Mouse (Mus musculus) intestine, embryonic 14.5 days (tissue): Measurements from ENCODE around the gene Mettl16. TPM values are rescaled to one million over a fixed set of nuclear protein-coding genes. Genes with fewer than 3 reads are reported as not detected.

Experiments used
- ATAC-seq: fragments of 200-750 bp; cut with Nextera tagmentation; replicated peaks from 2 replicates; pipeline ENCODE4 v1.8.0; 2017; ENCODE audit warnings: low read depth, moderate number of reproducible peaks, moderate TSS enrichment, moderate library complexity; ENCODE audit not compliant: low FRiP score, low TSS enrichment
- DNase-seq: peaks from one replicate; pipeline ENCODE4 v3.0.0-alpha.2; 2018; ENCODE audit warnings: low spot score
- H3K27ac ChIP-seq: fragments of 300-500 bp; sonication (generic); 2 replicates; pipeline ENCODE4 v1.5.1; 2014; ENCODE audit warnings: low read depth, mild to moderate bottlenecking, control low read depth
- H3K27me3 ChIP-seq: fragments of 300-500 bp; sonication (generic); replicated peaks from 2 replicates; pipeline ENCODE4 v1.6.1; 2014; ENCODE audit warnings: low read length, control low read depth; ENCODE audit not compliant: control insufficient read depth, insufficient read depth
- H3K36me3 ChIP-seq: fragments of 300-500 bp; sonication (generic); 2 replicates; pipeline ENCODE4 v1.6.1; 2014; ENCODE audit warnings: low read length, control low read depth; ENCODE audit not compliant: control insufficient read depth, insufficient read depth
- H3K4me1 ChIP-seq: fragments of 300-500 bp; sonication (generic); replicated peaks from 2 replicates; pipeline ENCODE4 v1.6.1; 2014; ENCODE audit warnings: low read length, control low read depth, mixed read lengths; ENCODE audit not compliant: control insufficient read depth, insufficient read depth
- H3K4me2 ChIP-seq: fragments of 300-500 bp; sonication (generic); 2 replicates; pipeline ENCODE4 v1.6.1; 2014; ENCODE audit warnings: low read length
- H3K4me3 ChIP-seq: fragments of 300-500 bp; sonication (generic); 2 replicates; pipeline ENCODE4 v1.5.1; 2014; ENCODE audit warnings: low read depth, low read length, control low read depth, mixed read lengths
- H3K9ac ChIP-seq: fragments of 300-500 bp; sonication (generic); 2 replicates; pipeline ENCODE4 v1.6.1; 2014; ENCODE audit warnings: mild to moderate bottlenecking, low read length
- H3K9me3 ChIP-seq: fragments of 300-500 bp; sonication (generic); 2 replicates; pipeline ENCODE4 v1.6.1; 2016; ENCODE audit warnings: low read length, control low read depth; ENCODE audit not compliant: control insufficient read depth
- WGBS: fragments of 180-500 bp; shearing (Covaris S2); extraction: QIAGEN DNeasy Blood & Tissue Kit; methylation state at CpG from one replicate; pipeline ENCODE4 v1.1.7; 2014; 5-methylcytosine and 5-hydroxymethylcytosine counted together
- polyA plus RNA-seq: library from polyadenylated mRNA; unstranded; fragments of >200 nt; fragmentation: Nextera tagmentation; extraction: Ambion mirVana; gene quantifications from 2 replicates; pipeline ENCODE4 v1.2.1, GENCODE M21; 2014

Mettl16 gene
- polyA plus RNA-seq = 31.9 and 36.4 TPM in 2 replicates

DNA sequence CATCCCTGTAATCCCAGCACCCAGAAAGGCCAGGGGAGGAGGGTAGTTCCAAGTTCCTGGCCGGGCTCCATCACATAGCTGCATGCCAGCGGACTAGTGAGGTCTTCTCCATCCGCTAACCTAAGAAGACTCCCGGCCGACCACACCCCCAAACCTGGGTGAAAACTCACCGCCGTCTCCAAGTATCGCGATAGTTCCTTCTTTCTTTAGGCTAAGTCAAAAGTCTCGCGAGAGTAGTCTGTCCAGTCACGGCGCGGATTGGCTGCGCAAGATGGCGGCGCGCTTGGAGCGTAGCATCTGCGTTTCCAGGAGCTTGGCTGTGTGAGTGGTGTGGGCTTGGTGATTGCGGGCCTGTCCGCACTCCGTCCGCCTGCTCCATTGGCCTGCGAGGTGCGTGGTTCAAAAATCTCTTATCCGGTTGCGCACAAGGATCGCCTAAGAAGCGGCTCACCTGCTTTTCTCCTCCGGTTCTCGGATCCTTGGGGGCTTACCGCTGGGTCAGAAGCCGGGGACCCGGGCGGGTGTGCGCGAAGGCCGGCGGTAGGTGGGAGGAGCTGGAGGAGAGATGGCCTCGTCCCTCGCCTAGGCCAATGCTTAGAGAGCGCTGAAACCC lies at the start of gene Mettl16:
Gene Mettl16 (plus strand): TSS at position 236 of the 613 bp plus-strand sequence.
- ATAC-seq = peak; percentile 98
- peaks cover 26% of the 10 kb centered on the region for H3K36me3 ChIP-seq
- no peaks in the 10 kb centered on the region for H3K27me3 ChIP-seq
- H3K9ac ChIP-seq = peak within 1 kb of the TSS; percentile 91
- WGBS = under 1% methylated on average over 43 of the region's 43 CpGs
- peak within 1 kb of the TSS; percentile 90 for H3K4me3 ChIP-seq
- peak within 1 kb of the TSS; percentile 58 for H3K4me2 ChIP-seq
- H3K4me1 ChIP-seq = peaks cover 13% of the 10 kb centered on the region; the same call in 1 of the 2 replicates
- peak; percentile 94 for DNase-seq
- peak within 1 kb of the TSS; percentile 96 for H3K27ac ChIP-seq
- H3K9me3 ChIP-seq = no peaks in the 10 kb centered on the region

DNA sequence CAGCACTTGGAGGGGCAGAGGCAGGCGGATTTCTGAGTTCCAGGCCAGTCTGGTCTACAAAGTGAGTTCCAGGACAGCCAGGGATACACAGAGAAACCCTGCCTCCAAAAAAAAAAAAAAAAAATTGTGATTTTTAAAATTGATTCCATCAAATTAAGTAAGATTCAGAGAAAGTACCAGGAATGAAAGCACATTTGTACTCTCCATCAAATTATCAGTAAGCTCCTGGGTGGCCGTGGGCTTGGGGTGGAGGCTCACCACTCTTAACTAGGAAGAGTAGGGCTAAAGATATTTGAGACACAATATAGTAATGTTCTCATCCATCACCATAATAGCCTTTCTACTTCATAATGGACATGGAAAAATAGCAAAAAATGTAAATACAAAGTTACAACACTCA lies 49.5 kb upstream of the Mettl16 start:
- Histone ChIP-seq H3K4me3 (no peak overlapping the region), H3K36me3 (no peaks in the 10 kb centered on the region), H3K9me3 (no peaks in the 10 kb centered on the region), H3K27ac (no peak overlapping the region), H3K4me1 (peaks cover 15% of the 10 kb centered on the region), H3K27me3 (no peaks in the 10 kb centered on the region), H3K4me2 (peak overlapping the region; percentile 89; the same call in 1 of the 2 replicates), H3K9ac (no peak overlapping the region)
- ATAC-seq (no peak), DNase-seq (no peak)
- 68% methylated on average over 2 of the region's 2 CpGs for WGBS

DNA sequence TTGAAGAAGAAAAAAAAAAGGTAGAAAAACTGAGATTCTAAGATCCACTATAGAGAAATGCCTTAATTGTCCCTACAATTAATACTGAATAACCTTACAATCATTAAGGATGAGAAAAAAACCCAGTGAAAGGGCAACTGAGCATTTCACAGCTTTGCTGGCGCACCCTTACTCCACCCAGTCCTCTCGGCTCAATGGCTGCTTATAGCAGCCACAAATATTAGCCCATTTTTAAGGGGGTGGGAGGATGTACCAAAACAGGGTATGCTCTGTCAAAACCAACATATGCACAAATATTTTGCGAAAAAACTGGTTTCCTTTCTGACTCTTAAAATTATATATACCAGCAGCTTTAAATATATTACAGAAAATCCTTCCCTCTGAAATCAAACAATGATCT lies 48.7 kb upstream of the Mettl16 start:
- Histone ChIP-seq H3K27me3 (no peaks in the 10 kb centered on the region), H3K9ac (peak overlapping the region; percentile 16; the same call in 1 of the 2 replicates), H3K27ac (no peak overlapping the region), H3K4me3 (peak overlapping the region; percentile 27), H3K4me2 (peak overlapping the region; percentile 89), H3K36me3 (no peaks in the 10 kb centered on the region), H3K9me3 (no peaks in the 10 kb centered on the region), H3K4me1 (peaks cover 15% of the 10 kb centered on the region)
- DNase-seq = no peak
- no peak for ATAC-seq
- WGBS = 49% methylated on average over 3 of the region's 3 CpGs

DNA sequence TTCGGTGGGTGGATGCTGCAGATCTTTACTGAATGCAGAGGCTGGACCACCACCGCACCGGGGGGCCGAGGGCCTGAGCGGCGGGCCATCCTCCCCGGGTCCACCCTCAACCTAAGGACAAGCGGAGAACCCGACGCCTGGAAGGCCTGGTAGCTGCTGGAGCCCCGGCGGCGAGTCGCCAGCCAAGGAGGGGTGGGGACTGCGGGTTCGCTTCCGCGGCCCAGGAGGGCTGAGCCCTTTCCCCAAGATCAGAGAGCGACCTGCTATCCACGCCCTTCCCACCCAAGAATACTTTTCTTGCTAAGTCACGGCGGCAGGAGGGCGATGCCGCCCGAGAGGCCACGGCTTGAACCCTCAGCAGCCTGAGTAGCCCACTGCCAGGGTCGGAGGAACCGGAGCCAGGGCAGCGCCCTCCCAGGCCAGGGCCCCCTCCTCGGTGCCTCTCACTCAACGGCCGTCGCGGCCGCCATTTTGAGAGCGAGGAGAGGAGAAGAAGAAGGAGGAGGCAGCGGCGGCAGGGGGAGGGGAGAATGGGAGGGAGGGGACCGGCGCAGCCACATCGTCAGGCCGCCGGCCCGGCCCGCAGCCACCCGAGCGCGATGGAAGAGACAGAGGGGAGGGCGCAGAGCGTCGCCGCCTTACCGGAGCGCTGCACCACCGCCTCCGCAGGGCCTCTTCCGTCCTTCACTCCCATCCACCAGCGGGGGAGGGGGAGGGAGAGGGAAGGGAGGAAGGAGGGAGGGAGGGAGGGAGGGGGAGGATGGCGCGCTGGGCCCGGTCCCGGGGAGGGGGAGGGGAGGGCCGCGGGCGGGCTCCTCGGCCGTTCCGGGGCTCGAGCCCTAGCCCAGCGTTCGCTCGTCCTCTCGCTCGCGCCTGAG lies 47.0 kb upstream of the Mettl16 start:
- Histone ChIP-seq H3K36me3 (no peaks in the 10 kb centered on the region), H3K4me2 (peak overlapping the region; percentile 89), H3K27ac (peak overlapping the region; percentile 99), H3K4me3 (peak overlapping the region; percentile 98), H3K4me1 (peaks cover 15% of the 10 kb centered on the region), H3K9me3 (no peaks in the 10 kb centered on the region), H3K27me3 (no peaks in the 10 kb centered on the region), H3K9ac (peak overlapping the region; percentile 94)
- under 1% methylated on average over 48 of the region's 75 CpGs for WGBS
- peak; percentile 93 for DNase-seq
- ATAC-seq = peak; percentile 85

DNA sequence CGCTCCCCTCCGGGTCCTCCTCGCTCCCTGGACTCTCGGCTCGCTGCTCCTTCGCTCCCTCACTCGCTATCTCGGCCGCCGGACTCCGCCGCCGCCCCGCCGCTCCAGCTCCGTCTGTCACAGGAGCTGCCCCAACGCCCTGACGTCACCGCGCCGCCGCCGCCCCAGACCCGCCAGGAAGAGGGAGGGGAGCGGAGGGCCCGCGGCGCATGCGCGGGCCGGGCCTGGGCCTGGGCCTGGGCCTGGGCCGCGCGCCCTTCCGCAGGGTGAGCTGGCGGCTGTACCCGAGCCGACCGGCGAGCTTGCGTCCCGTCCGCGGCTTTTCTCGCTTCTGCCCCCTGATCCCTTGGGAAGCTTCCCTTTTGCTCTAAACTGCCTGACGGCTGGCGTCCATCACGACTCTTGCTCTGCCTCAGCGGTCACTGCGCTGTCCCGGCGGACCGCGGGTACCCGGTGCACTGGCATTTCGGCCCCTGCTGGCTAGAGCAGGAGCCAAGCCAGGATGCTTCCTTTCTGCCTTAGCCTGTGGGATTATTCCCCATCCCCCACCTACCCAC lies 46.3 kb upstream of the Mettl16 start, which contains the start of gene Pafah1b1:
Gene Pafah1b1 (minus strand): TSS at position 436 of the 557 bp plus-strand sequence.
- Histone ChIP-seq H3K36me3 (no peaks in the 10 kb centered on the region), H3K9me3 (no peaks in the 10 kb centered on the region), H3K27ac (peak within 1 kb of the TSS; percentile 99), H3K4me2 (peak within 1 kb of the TSS; percentile 89), H3K27me3 (no peaks in the 10 kb centered on the region), H3K4me1 (peaks cover 15% of the 10 kb centered on the region), H3K4me3 (peak within 1 kb of the TSS; percentile 98), H3K9ac (peak within 1 kb of the TSS; percentile 94)
- ATAC-seq (peak; percentile 98), DNase-seq (peak; percentile 97)
- under 1% methylated on average over 35 of the region's 56 CpGs for WGBS

DNA sequence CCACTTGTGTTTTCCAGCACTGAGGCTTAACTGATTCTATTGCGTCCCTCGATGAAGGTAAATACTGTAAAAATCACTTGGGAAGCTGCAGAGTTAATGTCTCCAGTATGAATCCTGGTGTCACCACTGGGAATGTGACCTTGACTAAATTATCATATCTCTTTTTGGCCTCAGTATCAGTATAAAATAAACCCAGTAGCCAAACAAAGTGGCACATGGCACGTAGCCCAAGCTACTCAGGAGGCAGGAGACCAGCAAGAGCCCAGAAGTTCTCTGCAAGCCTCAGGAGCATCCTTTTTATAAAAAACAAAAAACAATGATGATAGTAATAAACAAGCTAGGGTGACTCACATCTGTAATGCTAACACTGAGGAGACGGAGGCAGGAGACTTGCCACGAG lies 45.4 kb upstream of the Mettl16 start:
- no peak overlapping the region; the same call in 1 of the 2 replicates for H3K27ac ChIP-seq
- H3K4me1 ChIP-seq = peaks cover 13% of the 10 kb centered on the region
- H3K9me3 ChIP-seq = no peaks in the 10 kb centered on the region
- ATAC-seq = no peak
- H3K4me3 ChIP-seq = peak overlapping the region; percentile 98; the same call in 1 of the 2 replicates
- H3K9ac ChIP-seq = peak overlapping the region; percentile 94
- 66% methylated on average over 5 of the region's 5 CpGs for WGBS
- H3K27me3 ChIP-seq = no peaks in the 10 kb centered on the region
- peak overlapping the region; percentile 52 for H3K4me2 ChIP-seq
- no peak for DNase-seq
- H3K36me3 ChIP-seq = no peaks in the 10 kb centered on the region

DNA sequence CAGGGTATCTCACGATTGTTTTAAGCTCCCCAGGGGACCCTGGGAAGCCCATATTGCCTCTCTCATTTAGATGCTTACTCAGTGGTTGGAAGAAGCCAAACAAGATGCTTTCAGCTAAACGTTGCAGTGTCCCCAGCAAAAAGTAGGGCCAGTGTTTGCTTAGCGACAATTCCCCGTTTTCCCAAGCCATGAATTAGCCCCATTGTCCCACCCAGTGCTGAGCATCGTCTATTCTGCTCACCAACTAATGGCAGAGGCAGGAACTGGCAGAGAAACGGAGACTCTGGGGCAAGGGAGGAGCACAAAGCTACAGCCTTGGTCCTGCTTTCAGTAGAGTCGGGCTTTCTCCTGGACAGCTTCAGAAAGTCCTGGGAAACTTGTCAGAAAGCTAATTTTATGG lies 35.7 kb upstream of the Mettl16 start:
- H3K36me3 ChIP-seq = no peaks in the 10 kb centered on the region
- WGBS = 20% methylated on average over 7 of the region's 7 CpGs
- no peak for DNase-seq

DNA sequence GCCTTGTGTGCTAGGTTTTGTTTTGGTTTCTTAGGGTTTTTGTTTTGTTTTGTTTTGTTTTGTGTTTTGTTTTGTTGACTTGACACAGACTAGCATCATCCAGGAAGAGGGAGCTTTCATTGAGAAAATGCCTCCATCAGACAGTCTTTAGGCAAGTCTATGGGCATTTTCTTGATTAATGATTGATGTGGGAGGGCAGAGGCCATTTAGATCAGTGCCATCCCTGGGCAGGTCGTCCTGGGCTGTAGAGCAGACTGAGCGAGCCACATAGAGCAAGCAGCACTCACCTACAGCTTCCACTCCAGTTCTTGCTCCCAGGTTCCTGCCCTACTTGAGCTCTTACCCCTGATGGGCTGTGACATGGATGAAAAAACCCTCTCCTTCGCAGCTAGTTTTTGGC lies 32.8 kb upstream of the Mettl16 start:
- Histone ChIP-seq H3K27ac (no peak overlapping the region), H3K4me2 (no peak overlapping the region), H3K36me3 (no peaks in the 10 kb centered on the region), H3K27me3 (no peaks in the 10 kb centered on the region), H3K4me3 (no peak overlapping the region), H3K9me3 (no peaks in the 10 kb centered on the region), H3K4me1 (no peaks in the 10 kb centered on the region), H3K9ac (no peak overlapping the region)
- 65% methylated on average over 3 of the region's 3 CpGs for WGBS
- no peak for DNase-seq
- ATAC-seq = no peak

More for the DNA sequence above, 35.7 kb upstream of the Mettl16 start:
- no peaks in the 10 kb centered on the region for H3K4me1 ChIP-seq
- no peak overlapping the region for H3K4me2 ChIP-seq
- no peak overlapping the region for H3K9ac ChIP-seq
- no peak for ATAC-seq
- H3K27ac ChIP-seq = no peak overlapping the region
- H3K27me3 ChIP-seq = no peaks in the 10 kb centered on the region
- no peaks in the 10 kb centered on the region for H3K9me3 ChIP-seq
- H3K4me3 ChIP-seq = no peak overlapping the region
